Mouse (Mus musculus) regulatory T cell (primary cell): ENCODE measurements around the gene Luc7l3.

ENCODE experiments used
- in situ Hi-C: fragments of 300-600 bp; cut with MboI, MseI; formaldehyde crosslinking; loops from one replicate; pipeline ENCODE4 v1.15.1; 2025; ENCODE audit warnings: high pct_unique_total_duplicates

The Luc7l3 gene

DNA sequence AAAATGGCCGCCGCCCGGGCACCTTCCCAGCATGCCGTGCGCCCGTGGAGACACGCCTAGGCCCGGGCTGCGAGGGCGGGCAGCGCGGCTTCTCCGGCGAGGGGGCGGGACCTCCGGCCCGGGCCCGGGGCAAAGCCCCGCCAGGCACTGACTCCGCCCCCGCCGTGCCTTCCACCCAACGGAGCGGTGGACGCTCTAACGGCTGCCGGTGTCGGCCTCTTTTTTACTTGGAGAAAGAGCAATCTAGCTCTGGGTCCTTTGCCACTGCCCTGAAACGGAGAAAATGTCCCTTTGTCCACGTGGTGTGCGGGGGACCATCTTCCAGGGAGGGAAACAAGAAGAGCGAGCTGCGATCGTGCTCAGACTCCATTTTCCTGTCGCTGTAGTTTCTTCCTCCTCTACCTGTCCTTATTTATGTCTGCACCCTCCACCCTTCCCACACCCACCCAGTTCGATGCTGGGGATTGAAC, at the start of gene Luc7l3:
Luc7l3 (minus strand) TSS at position 58 of the 470 bp plus-strand sequence.
- in situ Hi-C loops, result no loop called here

DNA sequence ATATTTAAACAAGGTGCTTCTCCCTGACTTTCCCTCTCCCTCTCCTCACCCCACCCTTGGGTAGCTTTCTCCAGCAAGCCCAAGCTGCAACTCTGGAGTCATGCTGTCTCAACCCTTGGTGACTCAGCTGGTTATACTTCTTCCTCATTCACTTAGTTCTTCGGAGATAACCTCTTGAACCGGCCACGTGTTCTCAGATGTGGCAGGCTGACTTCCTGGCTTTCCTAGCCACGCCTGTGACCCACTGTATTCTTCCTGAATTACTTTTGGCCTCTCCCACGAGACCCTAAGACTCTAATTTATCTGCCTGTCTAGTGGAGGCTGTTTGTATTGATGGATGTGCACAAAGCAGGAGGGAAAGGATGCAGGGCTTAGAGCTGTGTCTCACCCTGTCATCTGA, 49.0 kb upstream of the Luc7l3 start:
- in situ Hi-C loops, result no loop called here

DNA sequence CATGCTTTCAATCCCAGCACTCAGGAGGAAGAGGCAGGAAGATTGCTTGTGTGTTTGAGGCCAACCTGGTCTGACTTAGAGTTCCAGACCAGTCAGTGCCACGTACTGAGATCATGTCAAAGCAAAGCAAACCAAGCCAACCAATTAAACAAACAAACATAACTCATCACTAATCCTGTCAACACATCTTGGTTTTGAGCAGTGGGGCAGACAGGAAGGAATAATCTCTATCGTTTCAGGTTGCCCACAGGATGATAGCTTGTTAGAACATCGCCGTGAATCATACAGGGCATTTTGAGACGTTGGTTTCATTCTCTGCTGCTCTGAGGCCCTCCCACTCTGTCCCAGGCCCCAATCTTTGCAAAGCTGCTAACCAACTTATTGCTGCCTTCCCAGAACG, 48.2 kb upstream of the Luc7l3 start:
- in situ Hi-C loops, result no loop called here

DNA sequence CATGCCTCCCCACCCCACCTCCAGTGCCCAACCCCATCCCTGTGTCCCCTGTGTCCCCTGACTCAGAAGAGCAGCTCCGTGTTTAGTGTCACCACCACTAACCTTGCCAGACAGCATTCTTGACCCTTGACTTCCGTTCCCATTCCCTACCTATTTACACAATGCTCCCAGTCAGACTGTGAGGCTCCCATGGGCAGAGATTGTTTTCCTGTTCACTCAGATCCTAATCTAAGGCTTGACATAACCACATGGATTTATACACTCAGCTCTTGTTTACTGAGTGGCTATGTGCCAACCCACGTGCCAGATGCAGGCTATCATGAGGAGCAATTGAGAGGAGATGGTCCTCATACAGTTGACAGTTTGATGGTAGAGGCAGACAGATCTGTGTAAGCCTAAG, 43.6 kb upstream of the Luc7l3 start:
- in situ Hi-C loops, result no loop called here

DNA sequence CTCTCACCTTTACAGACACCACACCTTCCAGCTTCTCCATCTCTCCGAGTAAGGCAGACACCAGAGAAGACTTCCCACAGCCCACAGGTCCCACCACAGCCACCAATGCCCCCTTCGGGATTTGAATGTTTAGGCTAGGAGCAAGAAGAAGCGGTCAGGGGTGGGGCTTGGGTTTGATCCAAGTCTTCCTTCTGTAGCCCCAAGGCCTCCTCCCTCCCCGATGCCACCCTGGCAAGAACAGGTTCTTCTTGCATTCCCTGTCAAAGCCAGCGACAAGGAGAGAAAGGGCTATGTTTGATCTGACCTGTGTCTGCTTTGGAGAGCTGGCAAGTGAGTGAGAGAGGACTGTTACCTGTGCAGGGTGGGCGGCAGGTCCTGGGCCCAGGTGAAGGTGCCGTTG, 41.9 kb upstream of the Luc7l3 start:
- in situ Hi-C loops, result no loop called here

DNA sequence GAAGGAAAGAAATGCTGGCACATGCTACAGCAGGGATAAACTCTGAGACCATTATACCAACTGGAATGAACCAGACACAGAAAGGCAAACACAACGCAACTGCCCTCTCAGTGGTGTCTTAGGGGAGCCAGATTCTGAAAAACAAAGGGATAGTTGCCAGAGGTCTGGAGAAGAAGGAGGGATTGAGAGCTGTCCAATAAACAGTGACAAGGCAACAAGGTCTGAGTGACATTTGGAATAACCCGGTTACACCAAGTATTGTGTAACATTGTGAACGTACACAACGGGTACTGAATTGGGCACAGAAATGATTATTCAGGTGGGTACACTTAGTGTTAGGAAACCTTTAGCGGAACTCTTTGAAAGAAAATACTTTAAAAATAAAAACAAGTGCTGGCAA, 40.3 kb upstream of the Luc7l3 start:
- in situ Hi-C loops, result no loop called here

DNA sequence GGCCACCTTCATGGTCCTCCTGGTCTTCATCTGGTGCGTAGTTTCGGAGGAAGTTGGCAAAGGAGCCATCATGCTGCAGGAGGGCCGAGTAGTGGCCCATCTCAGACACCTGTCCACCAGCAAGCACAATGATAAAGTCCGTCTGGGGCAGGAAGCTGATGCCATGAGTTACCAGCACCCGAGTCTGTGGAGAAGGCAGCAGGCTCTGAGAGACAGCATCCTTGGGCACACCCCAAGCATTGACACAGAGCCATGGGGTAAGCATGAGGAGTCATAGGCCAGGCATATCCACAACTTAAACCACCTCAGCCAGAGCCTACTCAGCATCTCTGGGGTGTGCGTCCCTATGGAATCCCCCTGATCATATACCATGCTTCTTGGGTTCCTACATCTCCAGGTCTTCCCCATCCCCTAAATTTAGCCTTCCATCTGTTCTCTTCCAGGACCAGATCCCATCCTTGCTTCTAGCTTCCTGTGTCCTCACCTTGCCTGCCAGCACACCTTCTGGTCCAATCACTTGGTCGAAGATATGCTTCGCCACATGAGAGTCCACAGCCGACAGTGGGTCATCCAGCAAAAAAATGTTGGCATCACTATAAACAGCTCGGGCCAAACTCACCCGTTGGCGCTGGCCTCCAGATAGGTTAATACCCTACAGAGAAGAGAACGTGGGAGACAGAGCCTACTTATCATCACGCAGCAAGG, 39.5 kb upstream of the Luc7l3 start:
- in situ Hi-C loops, result no loop called here

DNA sequence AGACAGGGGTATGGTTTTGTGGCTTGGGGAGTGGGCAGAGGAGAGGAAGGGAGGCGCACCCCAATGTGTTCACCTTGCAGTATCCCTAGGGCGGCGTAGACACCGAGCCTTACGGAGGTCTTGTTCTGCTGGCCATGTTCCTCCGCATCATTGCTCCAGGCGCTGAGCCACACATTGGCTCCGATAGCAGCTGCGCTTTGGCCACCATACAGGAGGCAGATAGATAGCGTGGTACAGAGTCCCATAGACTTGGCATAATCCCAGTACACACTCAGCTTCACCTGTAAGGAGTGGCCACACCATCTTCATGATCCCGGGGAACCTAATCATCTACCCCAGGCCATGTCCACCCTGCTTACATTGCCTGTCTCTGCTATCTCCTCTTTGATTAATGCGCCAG, 37.4 kb upstream of the Luc7l3 start:
- in situ Hi-C loops, result no loop called here

DNA sequence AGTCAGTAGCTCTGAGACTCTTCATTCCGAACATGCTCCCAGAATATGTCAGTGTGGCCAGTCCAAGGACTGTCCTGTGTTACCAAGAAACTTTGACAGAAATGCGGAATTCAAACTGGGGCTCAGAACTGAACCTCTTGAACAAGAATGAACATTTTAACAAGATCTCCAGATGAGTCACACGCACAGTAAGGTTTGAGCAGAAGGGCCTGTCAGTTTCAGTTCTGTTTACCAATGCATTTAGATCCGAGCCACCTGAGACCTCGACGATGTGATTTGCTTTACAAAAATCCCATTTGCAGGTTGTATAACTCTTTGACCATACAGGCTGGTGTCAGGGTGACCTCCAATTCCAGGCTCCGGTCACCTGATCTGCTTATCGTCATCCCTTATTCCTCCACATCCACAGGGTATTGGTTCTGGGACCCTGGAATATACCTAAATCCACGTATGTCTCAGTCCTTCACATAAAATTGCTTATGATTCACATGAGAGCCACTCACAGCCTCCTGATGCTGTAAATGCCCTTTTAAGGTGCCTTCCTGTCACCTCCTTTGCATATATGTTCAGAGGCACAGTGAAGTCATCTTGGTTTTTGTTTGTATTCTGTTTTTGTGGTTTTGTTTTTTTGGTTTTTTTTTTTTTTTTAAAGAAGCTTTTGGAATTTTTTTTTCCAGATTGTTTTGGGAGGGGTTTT, 33.9 kb upstream of the Luc7l3 start:
- in situ Hi-C loops, result no loop called here

DNA sequence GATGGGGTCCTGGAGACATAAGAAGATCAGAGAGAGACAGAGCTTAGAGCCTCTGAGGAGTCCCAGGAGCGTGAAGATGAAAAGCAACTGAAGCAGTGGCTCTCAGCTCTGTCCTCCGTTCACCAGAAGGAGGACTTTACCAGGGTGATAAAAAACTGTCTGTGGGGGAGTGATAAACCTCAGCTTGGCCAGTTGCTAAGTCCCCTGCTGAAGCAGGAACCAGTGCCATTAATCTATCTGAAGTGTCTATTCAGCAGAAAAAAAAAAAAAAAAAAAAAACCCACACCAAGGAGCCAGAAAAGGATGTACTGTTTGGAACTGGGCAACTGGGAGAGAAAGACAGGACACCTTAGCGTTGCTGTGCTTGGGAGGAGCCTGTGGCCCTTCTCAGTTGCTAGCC, 29.3 kb upstream of the Luc7l3 start:
- in situ Hi-C loops, result no loop called here

DNA sequence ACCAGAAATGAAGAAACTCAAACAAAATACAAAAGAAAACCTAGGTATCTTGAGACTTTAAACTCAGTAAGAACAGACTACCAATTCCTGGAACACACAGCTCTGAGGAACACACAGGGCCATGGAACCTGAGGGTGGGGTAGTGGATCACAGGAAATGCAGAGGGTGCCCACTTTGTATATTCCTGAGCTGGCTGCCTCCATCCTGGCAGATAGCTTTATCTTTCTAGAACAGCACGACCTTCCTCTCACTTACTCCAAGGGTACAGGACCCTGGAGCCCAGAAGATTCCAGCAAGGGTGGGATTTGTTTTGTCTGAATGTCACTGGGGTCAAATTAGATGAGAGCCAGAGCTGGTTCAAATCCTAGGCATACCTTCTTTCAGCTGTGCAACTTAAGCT, 28.5 kb upstream of the Luc7l3 start:
- in situ Hi-C loops, result no loop called here

DNA sequence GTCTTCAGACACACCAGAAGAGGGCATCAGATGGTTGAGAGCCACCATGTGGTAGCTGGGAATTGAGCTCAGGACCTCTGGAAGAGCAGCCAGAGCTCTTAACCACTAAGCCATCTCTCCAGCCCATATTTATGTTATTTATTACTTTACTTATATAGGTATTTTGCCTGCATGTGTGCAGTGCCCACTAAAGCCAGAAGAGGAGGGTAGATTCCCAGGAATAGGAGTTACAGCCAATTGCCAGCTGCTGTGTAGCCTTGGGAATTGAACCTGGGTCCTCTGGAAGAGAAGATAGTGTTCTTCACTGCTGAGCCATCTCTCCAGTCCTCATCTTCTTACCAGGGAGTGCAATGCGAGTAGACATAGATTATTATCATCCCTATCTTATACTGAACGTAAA, 28.1 kb upstream of the Luc7l3 start:
- in situ Hi-C loops, result no loop called here

DNA sequence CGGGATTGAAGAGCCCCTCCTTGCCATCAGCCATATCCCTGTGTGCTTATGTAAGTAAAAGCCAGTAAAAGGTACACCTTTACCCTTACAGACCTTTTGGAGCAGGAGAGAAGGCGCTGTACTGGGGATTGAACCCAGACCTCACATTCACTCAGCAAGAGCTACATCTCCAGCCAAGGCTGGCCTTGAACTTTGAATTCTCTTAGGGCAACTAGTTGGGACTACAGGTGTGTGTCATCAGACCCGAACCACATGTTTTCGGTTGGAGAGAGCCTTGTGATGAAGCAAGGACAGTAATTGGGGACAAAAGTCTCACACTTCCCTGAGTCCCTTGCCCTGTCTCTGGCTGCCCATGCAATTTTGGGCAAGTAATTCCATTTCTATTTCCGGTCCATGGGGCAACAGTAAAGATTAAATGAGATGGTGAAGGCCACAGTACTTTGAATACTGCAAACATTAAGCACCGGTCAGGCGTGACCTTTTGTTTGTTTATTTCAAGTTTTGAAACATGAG, 25.3 kb upstream of the Luc7l3 start:
- in situ Hi-C loops, result no loop called here

DNA sequence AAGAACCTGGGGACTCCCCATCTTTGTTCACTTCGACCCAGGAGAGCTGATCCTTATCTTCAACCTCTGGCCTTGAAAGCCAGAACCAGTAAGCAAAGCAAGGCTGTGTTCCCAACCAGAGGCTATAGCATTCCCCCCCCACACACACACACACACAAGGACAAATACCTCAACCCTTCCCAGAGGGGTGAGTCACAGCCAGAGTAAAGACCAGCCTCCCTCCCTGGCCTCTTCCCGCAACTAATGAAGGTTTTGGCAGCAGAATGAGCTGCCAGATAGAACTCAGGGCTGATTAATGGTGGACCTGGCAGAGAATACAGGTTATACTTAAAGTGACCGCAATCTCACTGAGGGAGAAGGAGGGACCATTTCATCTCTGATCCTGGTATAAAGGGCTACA, 24.8 kb upstream of the Luc7l3 start:
- in situ Hi-C loops, result no loop called here

DNA sequence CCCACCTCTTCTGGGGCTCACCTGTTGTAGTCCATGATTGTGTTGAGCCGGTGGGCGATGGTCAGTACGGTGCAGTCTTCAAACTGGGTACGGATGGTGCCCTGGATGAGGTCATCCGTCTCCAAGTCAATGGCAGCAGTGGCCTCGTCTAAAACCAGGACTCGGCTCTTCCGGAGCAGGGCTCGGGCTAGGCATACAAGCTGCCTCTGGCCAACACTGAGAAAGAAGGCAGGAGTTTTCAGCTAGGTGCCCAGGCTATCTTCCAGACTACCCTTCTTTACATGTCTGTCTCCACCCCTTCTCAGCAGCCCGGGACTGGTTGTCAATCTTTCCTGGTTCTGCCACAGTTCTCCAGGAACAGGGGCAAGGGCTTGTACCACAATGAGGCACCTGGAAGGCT, 24.1 kb upstream of the Luc7l3 start:
- in situ Hi-C loops, result no loop called here

DNA sequence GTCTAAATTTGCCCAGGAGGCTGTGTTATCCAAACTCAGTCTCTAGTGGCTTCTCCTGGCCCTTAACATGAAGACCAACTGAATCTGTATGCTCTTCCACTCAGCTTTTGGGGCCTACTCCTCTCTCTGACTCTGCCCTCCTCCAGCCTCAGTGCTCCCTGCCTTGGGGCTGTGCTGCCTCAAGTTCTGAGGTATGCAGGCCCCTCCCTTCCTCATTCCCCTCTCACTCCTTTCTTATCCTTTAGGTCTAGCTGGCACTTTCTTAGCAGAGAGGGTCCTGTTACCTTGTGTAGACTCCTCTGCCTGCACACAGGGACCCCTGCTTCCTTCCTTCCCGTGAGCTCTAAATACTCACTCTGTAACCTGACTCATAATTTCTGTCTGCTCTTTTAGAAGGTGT, 22.7 kb upstream of the Luc7l3 start:
- in situ Hi-C loops, result no loop called here

DNA sequence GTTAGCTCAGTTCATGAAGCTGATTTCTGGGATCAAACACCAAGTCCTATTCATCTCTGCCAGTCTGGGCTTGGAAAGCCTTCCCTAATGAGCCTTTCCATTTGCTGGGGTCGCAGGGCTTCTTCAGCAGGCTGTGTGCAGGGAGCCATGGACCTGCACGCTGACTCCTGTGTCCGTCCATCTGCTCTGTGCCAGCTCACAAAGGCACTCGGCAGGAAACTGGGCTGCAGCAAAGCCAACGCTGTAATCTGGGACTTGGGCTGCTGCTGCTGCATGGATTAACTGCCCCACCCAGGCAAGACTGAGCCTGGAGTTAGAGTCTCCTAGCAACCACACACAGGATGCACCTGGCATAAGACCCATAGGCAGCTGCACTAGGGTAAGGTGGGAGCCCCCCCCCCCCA, 22.2 kb upstream of the Luc7l3 start:
- in situ Hi-C loops, result no loop called here

DNA sequence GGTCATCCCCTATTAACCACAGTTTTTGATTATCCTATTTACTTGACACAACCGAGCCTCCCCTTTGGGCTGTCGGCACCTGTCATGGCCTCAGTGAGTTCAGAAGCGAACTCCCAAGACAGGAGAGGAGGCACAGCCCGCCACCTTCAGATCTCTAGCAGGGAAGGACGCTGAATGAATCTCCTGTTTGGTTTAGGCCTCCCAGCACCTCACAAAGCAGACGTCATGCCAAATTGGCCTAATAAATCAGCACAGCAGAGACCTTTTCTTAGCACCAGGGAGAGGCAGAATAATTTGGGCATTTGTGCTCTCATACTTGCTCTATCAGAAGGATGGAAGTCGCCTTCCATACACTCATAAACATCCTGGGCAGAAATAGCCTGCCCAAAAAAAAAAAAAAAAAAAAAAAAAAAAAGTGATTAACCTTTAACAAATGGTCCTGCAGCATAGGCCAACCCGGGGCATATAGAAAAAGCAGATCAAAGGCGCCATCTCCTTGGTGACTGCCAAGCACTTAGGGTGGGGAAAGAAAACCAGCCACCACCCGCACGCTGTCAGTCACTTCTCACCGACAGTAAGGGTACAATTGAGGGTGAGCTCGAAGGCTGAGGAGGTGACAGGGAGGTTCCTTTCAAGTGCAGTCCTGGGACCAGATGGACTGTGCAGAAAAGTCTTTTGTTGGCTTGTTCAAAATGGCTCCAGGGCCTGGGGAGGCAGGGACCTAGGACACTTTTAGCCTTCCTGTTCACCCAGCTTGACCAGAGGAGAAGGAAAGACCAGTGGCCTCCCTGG, 20.5 kb upstream of the Luc7l3 start:
- in situ Hi-C loops, result no loop called here

DNA sequence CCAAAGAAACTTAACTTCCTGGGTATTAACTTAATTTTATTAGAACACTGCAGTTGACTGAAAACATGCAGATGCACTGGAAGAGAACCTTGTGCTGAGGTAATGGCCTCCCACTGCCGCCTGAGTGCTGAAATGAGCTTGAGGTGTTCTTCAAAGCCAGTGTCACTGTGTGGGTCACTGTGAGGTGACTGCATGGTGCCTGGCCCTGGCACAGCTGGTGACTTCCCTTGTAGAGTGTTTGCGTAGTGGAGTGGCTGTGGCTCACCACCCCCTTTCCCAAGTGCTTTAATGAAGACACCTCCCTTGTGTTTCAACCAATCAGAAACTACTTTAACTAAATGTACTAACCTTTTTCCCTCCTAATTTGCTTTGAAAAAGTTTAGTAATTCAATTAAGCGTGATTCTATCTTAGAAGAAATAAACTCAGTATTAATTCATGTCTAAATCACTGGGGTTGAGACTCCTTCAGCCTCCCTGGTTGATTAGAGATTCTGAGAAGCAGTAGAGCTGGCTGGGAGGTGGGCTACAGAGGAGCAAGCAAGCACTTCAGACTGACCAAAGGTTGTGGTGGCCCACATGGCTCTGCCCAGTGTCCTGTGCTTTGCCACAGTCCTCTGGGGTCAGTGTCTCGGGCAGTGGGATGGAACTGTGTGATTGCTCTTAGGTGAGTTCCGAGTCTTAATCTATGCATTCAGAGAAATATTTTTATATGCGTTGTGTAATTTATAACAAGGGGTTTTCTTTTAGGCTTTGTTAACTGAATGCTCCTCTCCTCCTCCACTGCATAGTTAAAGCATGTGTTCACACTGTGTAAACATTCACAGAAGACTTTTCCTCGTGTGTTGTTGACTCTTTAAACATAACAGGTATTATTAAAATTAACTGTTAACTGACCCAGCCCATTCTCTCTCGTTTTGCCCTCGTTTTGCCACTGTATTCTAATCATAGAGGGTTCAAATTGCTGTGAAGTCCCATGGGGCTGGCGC, 19.5 kb upstream of the Luc7l3 start:
- in situ Hi-C loops, result no loop called here

DNA sequence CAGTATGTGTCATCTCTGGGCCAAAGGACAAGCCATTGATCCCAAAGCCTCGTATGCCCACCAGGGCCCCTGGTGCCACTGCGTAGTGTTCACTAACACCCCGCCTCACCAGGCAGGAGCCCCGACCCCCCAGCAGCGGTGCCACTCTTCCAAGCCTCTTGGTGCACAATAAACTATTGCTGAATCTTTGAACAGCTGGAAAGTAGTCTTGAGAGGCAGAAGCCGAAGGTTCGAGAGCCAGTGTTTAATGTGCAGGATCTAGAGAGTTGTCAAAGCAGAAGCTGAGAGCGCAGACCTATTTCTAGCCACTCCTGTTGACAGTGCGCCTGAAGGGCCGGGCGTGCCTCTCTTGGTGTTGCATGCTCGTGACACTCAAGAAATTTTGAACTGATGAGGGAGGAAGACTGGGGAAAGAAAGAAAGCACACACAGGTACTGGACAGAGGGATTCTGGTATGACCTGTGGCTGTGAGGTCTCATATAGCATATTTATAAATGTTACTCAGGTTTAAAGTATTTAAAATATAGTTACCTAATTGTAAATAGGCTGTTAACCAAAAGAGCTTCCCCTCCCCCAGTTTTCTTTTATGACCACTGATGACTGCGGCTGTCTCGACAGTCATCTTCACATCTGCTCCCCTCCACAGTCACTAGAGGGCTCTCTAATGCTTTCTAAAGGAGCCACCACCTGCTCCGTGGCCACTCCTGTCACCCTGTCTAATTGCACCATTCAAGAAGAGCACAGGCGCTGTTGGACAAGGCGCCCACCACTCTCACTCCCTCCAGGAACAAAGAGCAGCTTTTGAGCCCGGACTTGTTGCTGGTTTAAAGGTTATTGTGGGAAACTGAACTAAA, 18.2 kb upstream of the Luc7l3 start:
- in situ Hi-C loops, result no loop called here
